Mouse (Mus musculus) embryonic facial prominence, embryonic 12.5 days (tissue): Measurements from ENCODE around the gene Rabepk. TPM values are rescaled to one million over a fixed set of nuclear protein-coding genes. Genes with fewer than 3 reads are reported as not detected.
"Not testable (repeated sequence)": the region's sequence is repeated elsewhere in the genome, so short reads cannot be mapped to it uniquely, and the experiment has no call there.

ENCODE experiments used
- ATAC-seq: fragments of 200-750 bp; cut with Nextera tagmentation; 2 replicates; pipeline ENCODE4 v1.8.0; 2017; ENCODE audit not compliant: insufficient number of reproducible peaks, insufficient read depth, low FRiP score, low TSS enrichment
- H3K27ac ChIP-seq: fragments of 300-500 bp; sonication (generic); 2 replicates; pipeline ENCODE4 v1.5.1; 2016; ENCODE audit warnings: mild to moderate bottlenecking
- H3K27me3 ChIP-seq: fragments of 300-500 bp; sonication (generic); 2 replicates; pipeline ENCODE4 v1.6.1; 2016; ENCODE audit warnings: mild to moderate bottlenecking, moderate library complexity
- H3K36me3 ChIP-seq: fragments of 300-500 bp; sonication (generic); 2 replicates; pipeline ENCODE4 v1.6.1; 2016; ENCODE audit warnings: mild to moderate bottlenecking
- H3K4me1 ChIP-seq: fragments of 300-500 bp; sonication (generic); 2 replicates; pipeline ENCODE4 v1.6.1; 2016
- H3K4me2 ChIP-seq: fragments of 300-500 bp; sonication (generic); replicated peaks from 2 replicates; pipeline ENCODE4 v1.6.1; 2016; ENCODE audit warnings: mild to moderate bottlenecking, moderate library complexity
- H3K4me3 ChIP-seq: fragments of 300-500 bp; sonication (generic); 2 replicates; pipeline ENCODE4 v1.5.1; 2016; ENCODE audit warnings: mild to moderate bottlenecking
- H3K9ac ChIP-seq: fragments of 300-500 bp; sonication (generic); 2 replicates; pipeline ENCODE4 v1.6.1; 2016; ENCODE audit warnings: mild to moderate bottlenecking, moderate library complexity
- H3K9me3 ChIP-seq: fragments of 300-500 bp; sonication (generic); 2 replicates; pipeline ENCODE4 v1.6.1; 2016; ENCODE audit warnings: mild to moderate bottlenecking, moderate library complexity
- WGBS: fragments of 180-500 bp; shearing (Covaris S2); methylation state at CpG from one replicate; pipeline ENCODE4 v1.1.7; 2016; 5-methylcytosine and 5-hydroxymethylcytosine counted together
- polyA plus RNA-seq: library from polyadenylated mRNA; unstranded; fragments of >200 nt; fragmentation: Nextera tagmentation; extraction: Ambion mirVana; gene quantifications from 2 replicates; pipeline ENCODE4 v1.2.1, GENCODE M21; 2016

The Rabepk gene
- polyA plus RNA-seq, 1 experiment from 2014 or later: 33.7 TPM

GRCm38 (mm10) chr2:34826460-34827231, 26.9 kb upstream of the Rabepk start:
- Histone ChIP-seq H3K4me2 (peak overlapping the region; percentile 73), H3K4me3 (peak overlapping the region; percentile 98), H3K27me3 (no peaks in the 10 kb centered on the region), H3K9me3 (no peaks in the 10 kb centered on the region), H3K36me3 (no peaks in the 10 kb centered on the region), H3K27ac (no peak overlapping the region; the same call in 1 of the 2 replicates), H3K4me1 (peaks cover 11% of the 10 kb centered on the region; the same call in 1 of the 2 replicates), H3K9ac (peak overlapping the region; percentile 90)
- WGBS: 34% methylated on average over 20 of the region's 21 CpGs
- ATAC-seq: no peak

GRCm38 (mm10) chr2:34825827-34826459, 26.2 kb upstream of the Rabepk start, which contains the start of gene Fbxw2:
TSS of gene Fbxw2 (minus strand) at chr2:34826311.
- Histone ChIP-seq H3K9me3 (no peaks in the 10 kb centered on the region), H3K4me3 (peak within 1 kb of the TSS; percentile 98), H3K9ac (peak within 1 kb of the TSS; percentile 90), H3K27me3 (no peaks in the 10 kb centered on the region), H3K4me1 (peaks cover 11% of the 10 kb centered on the region; the same call in 1 of the 2 replicates), H3K4me2 (peak within 1 kb of the TSS; percentile 73), H3K36me3 (peaks cover 4% of the 10 kb centered on the region; the same call in 1 of the 2 replicates), H3K27ac (peak within 1 kb of the TSS; percentile 77)
- under 1% methylated on average over 57 of the region's 57 CpGs for WGBS
- ATAC-seq: peak; percentile 95

GRCm38 (mm10) chr2:34818492-34818891, 18.8 kb upstream of the Rabepk start:
- no peak for ATAC-seq
- H3K4me3 ChIP-seq: no peak overlapping the region
- H3K36me3 ChIP-seq: peaks cover 43% of the 10 kb centered on the region
- 95% methylated on average over 2 of the region's 2 CpGs for WGBS
- no peak overlapping the region for H3K9ac ChIP-seq
- H3K4me2 ChIP-seq: no peak overlapping the region
- H3K9me3 ChIP-seq: no peaks in the 10 kb centered on the region
- no peaks in the 10 kb centered on the region for H3K4me1 ChIP-seq
- no peaks in the 10 kb centered on the region for H3K27me3 ChIP-seq
- H3K27ac ChIP-seq: no peak overlapping the region

GRCm38 (mm10) chr2:34815893-34816292, 16.2 kb upstream of the Rabepk start:
- H3K36me3 ChIP-seq: peaks cover 51% of the 10 kb centered on the region
- not testable (repeated sequence) for H3K9ac ChIP-seq, H3K4me1 ChIP-seq, H3K27me3 ChIP-seq, H3K4me3 ChIP-seq, H3K9me3 ChIP-seq, H3K4me2 ChIP-seq, ATAC-seq, H3K27ac ChIP-seq
- 96% methylated on average over 2 of the region's 2 CpGs for WGBS

- no peak overlapping the region for H3K27ac ChIP-seq
- H3K4me3 ChIP-seq: no peak overlapping the region
- no peak for ATAC-seq
- no peak overlapping the region for H3K4me2 ChIP-seq
- no peaks in the 10 kb centered on the region for H3K27me3 ChIP-seq
- H3K4me1 ChIP-seq: no peaks in the 10 kb centered on the region
- WGBS: 88% methylated on average over 7 of the region's 7 CpGs
- no peaks in the 10 kb centered on the region for H3K9me3 ChIP-seq
- no peak overlapping the region for H3K9ac ChIP-seq
- H3K36me3 ChIP-seq: peaks cover 47% of the 10 kb centered on the region
Measured at GRCm38 (mm10) chr2:34812706-34813105, 13.0 kb upstream of the Rabepk start.

- Histone ChIP-seq H3K27me3 (no peaks in the 10 kb centered on the region), H3K4me1 (no peaks in the 10 kb centered on the region), H3K4me2 (no peak overlapping the region), H3K9ac (no peak overlapping the region), H3K4me3 (no peak overlapping the region), H3K9me3 (no peaks in the 10 kb centered on the region), H3K36me3 (peaks cover 52% of the 10 kb centered on the region), H3K27ac (no peak overlapping the region)
- ATAC-seq: no peak
- WGBS: 94% methylated on average over 3 of the region's 3 CpGs
Measured at GRCm38 (mm10) chr2:34810775-34811174, 11.1 kb upstream of the Rabepk start.

GRCm38 (mm10) chr2:34809568-34809967, 9.9 kb upstream of the Rabepk start:
- Histone ChIP-seq H3K36me3 (peaks cover 48% of the 10 kb centered on the region), H3K9ac (no peak overlapping the region), H3K4me1 (no peaks in the 10 kb centered on the region), H3K27ac (no peak overlapping the region), H3K27me3 (no peaks in the 10 kb centered on the region), H3K9me3 (no peaks in the 10 kb centered on the region), H3K4me3 (no peak overlapping the region), H3K4me2 (no peak overlapping the region)
- no peak for ATAC-seq
- 85% methylated on average over 1 of the region's 1 CpGs for WGBS

- Histone ChIP-seq H3K4me1 (peaks cover 11% of the 10 kb centered on the region), H3K9ac (no peak overlapping the region), H3K36me3 (peaks cover 36% of the 10 kb centered on the region), H3K9me3 (no peaks in the 10 kb centered on the region), H3K27ac (no peak overlapping the region), H3K4me3 (no peak overlapping the region), H3K4me2 (no peak overlapping the region), H3K27me3 (no peaks in the 10 kb centered on the region)
- 87% methylated on average over 2 of the region's 2 CpGs for WGBS
- no peak for ATAC-seq
Measured at GRCm38 (mm10) chr2:34808057-34808456, 8.3 kb upstream of the Rabepk start.

GRCm38 (mm10) chr2:34805364-34805950, 5.7 kb upstream of the Rabepk start:
- Histone ChIP-seq H3K9me3 (no peaks in the 10 kb centered on the region), H3K9ac (no peak overlapping the region), H3K4me1 (peaks cover 11% of the 10 kb centered on the region), H3K27me3 (no peaks in the 10 kb centered on the region), H3K36me3 (peaks cover 22% of the 10 kb centered on the region), H3K4me3 (no peak overlapping the region), H3K4me2 (no peak overlapping the region), H3K27ac (no peak overlapping the region)
- no peak for ATAC-seq
- WGBS: 92% methylated on average over 10 of the region's 10 CpGs

- ATAC-seq: no peak
- Histone ChIP-seq H3K9me3 (no peaks in the 10 kb centered on the region), H3K27ac (no peak overlapping the region), H3K4me2 (no peak overlapping the region), H3K4me1 (peaks cover 11% of the 10 kb centered on the region), H3K9ac (no peak overlapping the region), H3K36me3 (peaks cover 21% of the 10 kb centered on the region), H3K27me3 (no peaks in the 10 kb centered on the region), H3K4me3 (no peak overlapping the region)
- WGBS: 85% methylated on average over 1 of the region's 1 CpGs
Measured at GRCm38 (mm10) chr2:34804815-34805214, 5.1 kb upstream of the Rabepk start.

GRCm38 (mm10) chr2:34804172-34804571, 4.5 kb upstream of the Rabepk start:
- Histone ChIP-seq H3K27me3 (no peaks in the 10 kb centered on the region), H3K9me3 (no peaks in the 10 kb centered on the region), H3K9ac (no peak overlapping the region), H3K27ac (no peak overlapping the region), H3K4me1 (peaks cover 12% of the 10 kb centered on the region), H3K4me2 (no peak overlapping the region), H3K36me3 (peaks cover 21% of the 10 kb centered on the region), H3K4me3 (no peak overlapping the region)
- 94% methylated on average over 2 of the region's 2 CpGs for WGBS
- ATAC-seq: no peak

- H3K27ac ChIP-seq: no peak overlapping the region
- peak overlapping the region; percentile 48 for H3K4me2 ChIP-seq
- H3K4me1 ChIP-seq: peaks cover 15% of the 10 kb centered on the region
- no peak overlapping the region for H3K9ac ChIP-seq
- 0 out of 2 replicates have a peak overlapping the region, but pooled peaks have one; percentile 9 for H3K4me3 ChIP-seq
- ATAC-seq: no peak
- 69% methylated on average over 3 of the region's 3 CpGs for WGBS
- H3K27me3 ChIP-seq: no peaks in the 10 kb centered on the region
- peaks cover 18% of the 10 kb centered on the region for H3K36me3 ChIP-seq
- no peaks in the 10 kb centered on the region for H3K9me3 ChIP-seq
Measured at GRCm38 (mm10) chr2:34803746-34804145, 4.0 kb upstream of the Rabepk start.
